Mouse (Mus musculus): Measurements from ENCODE around the gene Olfr90. TPM values are rescaled to one million over a fixed set of nuclear protein-coding genes. Genes with fewer than 3 reads are reported as not detected.

Gene Olfr90
- polyA plus RNA-seq, 1 experiment from 2014 or later = not detected

DNA sequence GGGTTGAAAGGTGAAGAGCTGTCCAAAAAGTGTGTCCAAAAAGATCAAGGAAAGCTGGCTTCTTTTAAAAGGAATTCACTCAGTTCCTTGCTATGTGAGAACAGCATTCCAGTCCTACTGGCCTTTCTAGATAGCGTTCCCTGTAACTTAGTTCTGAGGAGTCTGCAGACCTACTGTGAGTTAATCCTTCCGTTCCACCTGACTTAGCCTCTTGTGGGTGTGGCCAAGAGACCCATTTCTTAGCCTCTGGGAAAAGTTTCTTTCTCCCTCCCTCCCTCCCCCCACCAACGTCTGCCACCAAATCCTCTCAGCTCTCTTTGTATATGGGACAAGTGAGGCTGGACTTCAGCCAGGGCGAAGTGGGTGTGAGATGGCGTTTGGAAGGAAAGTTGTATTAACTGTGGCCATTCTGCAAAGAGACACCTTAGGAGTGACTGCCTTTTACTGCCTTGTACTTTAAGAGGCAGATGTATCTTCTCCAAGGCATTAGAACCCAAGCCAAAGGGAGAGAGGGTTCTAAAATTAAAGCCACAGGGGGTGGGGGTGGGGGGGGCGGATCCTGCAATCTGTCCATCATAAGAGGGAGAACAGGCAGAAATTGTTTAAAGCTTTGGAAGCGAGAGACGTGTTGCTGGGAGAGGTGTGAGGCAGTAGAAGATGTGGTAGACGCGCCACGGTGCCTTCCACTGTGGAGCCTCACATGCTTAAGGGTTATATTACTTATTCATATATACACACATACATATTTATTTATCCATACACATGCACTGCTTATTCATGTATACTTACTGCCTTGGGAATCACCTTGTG lies 24.4 kb downstream of the Olfr90 start:
- Histone ChIP-seq H3K27ac (ENCODE audit: low read length) (no peak overlapping the region), H3K4me3 (ENCODE audit: low read depth, low read length) (no peak overlapping the region), H3K4me2 (replicated peaks; ENCODE audit: low read depth, low read length) (no peak overlapping the region), H3K9ac (replicated peaks; ENCODE audit: low read depth) (no peak overlapping the region), H3K9me3 (ENCODE audit: low read length) (no peaks in the 10 kb centered on the region), H3K36me3 (ENCODE audit: insufficient read depth, low read length) (peaks cover 26% of the 10 kb centered on the region; the same call in 1 of the 2 replicates), H3K4me1 (ENCODE audit: insufficient read depth, low read depth, low read length) (no peaks in the 10 kb centered on the region), H3K27me3 (replicated peaks; ENCODE audit: insufficient read depth, low read length) (no peaks in the 10 kb centered on the region)
- 68% methylated on average over 11 of the region's 11 CpGs for WGBS
- ATAC-seq (no peak), DNase-seq (ENCODE audit: low spot score) (no peak)
- no peak for TF ChIP-seq EP300 (IDR thresholded peaks at IDR 0.05)
- TF ChIP-seq CTCF (IDR thresholded peaks at IDR 0.05) = no peak

DNA sequence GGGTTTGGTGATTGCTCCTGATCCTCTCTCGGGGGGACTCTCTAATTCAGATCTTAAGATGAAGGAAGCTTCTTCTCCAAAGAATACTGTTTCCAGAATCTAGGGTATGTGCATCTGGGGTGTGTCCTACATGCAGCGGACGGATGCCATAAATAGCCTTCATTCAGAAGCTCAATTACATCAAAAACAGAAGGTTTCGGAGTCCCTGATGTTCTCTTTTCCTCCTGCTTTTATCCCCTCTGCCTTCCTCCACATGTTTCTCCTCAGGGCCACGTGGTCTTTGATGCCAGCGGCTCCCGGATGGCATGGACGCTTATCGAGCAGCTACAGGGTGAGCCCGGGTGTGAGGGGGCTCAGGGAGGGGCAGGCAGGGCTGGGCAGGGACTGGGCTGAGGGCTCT lies 25.2 kb downstream of the Olfr90 start:
- TF ChIP-seq CTCF (IDR thresholded peaks at IDR 0.05) (no peak), EP300 (IDR thresholded peaks at IDR 0.05) (no peak)
- WGBS = 79% methylated on average over 10 of the region's 10 CpGs
- no peaks in the 10 kb centered on the region for H3K27me3 ChIP-seq (replicated peaks; ENCODE audit: insufficient read depth, low read length)
- ATAC-seq = no peak
- no peak for DNase-seq (ENCODE audit: low spot score)
- no peak overlapping the region for H3K9ac ChIP-seq (replicated peaks; ENCODE audit: low read depth)
- H3K4me3 ChIP-seq (ENCODE audit: low read depth, low read length) = no peak overlapping the region
- H3K4me1 ChIP-seq (ENCODE audit: insufficient read depth, low read depth, low read length) = no peaks in the 10 kb centered on the region
- no peak overlapping the region for H3K4me2 ChIP-seq (replicated peaks; ENCODE audit: low read depth, low read length)
- no peaks in the 10 kb centered on the region for H3K9me3 ChIP-seq (ENCODE audit: low read length)
- no peak overlapping the region for H3K27ac ChIP-seq (ENCODE audit: low read length)
- peaks cover 22% of the 10 kb centered on the region; the same call in 1 of the 2 replicates for H3K36me3 ChIP-seq (ENCODE audit: insufficient read depth, low read length)

DNA sequence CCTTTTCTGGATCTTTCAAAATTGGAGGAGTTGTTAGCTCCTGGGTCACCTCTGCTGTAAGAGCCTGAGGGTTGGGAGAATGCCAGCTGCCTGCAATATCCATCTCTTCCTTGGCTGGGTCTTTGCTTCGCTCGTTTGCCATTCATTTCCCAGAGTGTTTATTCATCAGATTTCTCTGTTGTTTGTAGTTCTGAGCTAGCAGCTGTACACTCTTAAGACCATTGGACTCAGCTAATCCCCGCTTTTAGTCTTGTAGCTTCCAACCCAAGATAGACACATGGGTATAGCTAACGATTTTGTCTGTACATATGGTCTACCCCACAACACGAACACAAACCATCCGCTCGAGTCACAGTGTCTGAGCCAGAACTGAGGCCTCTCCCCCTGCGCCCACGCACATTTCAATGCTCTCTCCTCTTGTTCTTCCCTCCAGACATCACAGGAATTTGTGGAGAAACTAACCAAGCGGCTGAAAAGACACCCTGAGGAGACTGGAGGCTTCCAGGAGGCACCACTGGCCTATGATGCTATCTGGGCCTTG lies 26.1 kb downstream of the Olfr90 start:
- H3K4me2 ChIP-seq (replicated peaks; ENCODE audit: low read depth, low read length) = no peak overlapping the region
- TF ChIP-seq EP300 (IDR thresholded peaks at IDR 0.05) = no peak
- no peak for TF ChIP-seq CTCF (IDR thresholded peaks at IDR 0.05)
- no peaks in the 10 kb centered on the region for H3K4me1 ChIP-seq (ENCODE audit: insufficient read depth, low read depth, low read length)
- H3K36me3 ChIP-seq (ENCODE audit: insufficient read depth, low read length) = peaks cover 26% of the 10 kb centered on the region; the same call in 1 of the 2 replicates
- no peak overlapping the region for H3K9ac ChIP-seq (replicated peaks; ENCODE audit: low read depth)
- DNase-seq (ENCODE audit: low spot score) (no peak), ATAC-seq (no peak)
- no peaks in the 10 kb centered on the region for H3K9me3 ChIP-seq (ENCODE audit: low read length)
- WGBS = 90% methylated on average over 10 of the region's 10 CpGs
- no peak overlapping the region for H3K4me3 ChIP-seq (ENCODE audit: low read depth, low read length)
- no peaks in the 10 kb centered on the region for H3K27me3 ChIP-seq (replicated peaks; ENCODE audit: insufficient read depth, low read length)
- no peak overlapping the region for H3K27ac ChIP-seq (ENCODE audit: low read length)

DNA sequence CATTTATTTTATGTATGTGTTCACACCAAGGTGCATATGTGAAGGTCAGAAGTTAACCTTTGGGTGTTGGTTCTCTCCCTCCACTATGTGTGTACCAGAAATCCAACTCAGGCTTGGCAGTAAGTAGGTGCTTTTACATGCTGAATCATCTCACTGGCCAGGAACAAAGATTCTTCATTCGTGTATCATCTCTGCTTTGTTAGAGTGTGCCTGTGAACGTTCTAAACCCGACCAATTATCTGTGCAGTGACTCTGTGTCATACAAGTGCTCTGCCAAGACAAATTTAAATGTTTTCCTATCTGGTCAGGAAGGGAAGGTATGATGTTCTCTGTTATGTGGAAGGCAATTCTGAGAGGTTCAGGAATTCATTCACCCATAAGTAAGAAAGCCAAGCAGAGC lies 26.9 kb downstream of the Olfr90 start:
- WGBS = 86% methylated on average over 3 of the region's 3 CpGs
- DNase-seq (ENCODE audit: low spot score) (no peak), ATAC-seq (no peak)
- Histone ChIP-seq H3K4me1 (ENCODE audit: insufficient read depth, low read depth, low read length) (no peaks in the 10 kb centered on the region), H3K4me3 (ENCODE audit: low read depth, low read length) (no peak overlapping the region), H3K36me3 (ENCODE audit: insufficient read depth, low read length) (peaks cover 33% of the 10 kb centered on the region; the same call in 1 of the 2 replicates), H3K9me3 (ENCODE audit: low read length) (no peaks in the 10 kb centered on the region), H3K27me3 (replicated peaks; ENCODE audit: insufficient read depth, low read length) (no peaks in the 10 kb centered on the region), H3K27ac (ENCODE audit: low read length) (no peak overlapping the region), H3K4me2 (replicated peaks; ENCODE audit: low read depth, low read length) (no peak overlapping the region), H3K9ac (replicated peaks; ENCODE audit: low read depth) (no peak overlapping the region)
- TF ChIP-seq EP300 (IDR thresholded peaks at IDR 0.05) (no peak), CTCF (IDR thresholded peaks at IDR 0.05) (no peak)

DNA sequence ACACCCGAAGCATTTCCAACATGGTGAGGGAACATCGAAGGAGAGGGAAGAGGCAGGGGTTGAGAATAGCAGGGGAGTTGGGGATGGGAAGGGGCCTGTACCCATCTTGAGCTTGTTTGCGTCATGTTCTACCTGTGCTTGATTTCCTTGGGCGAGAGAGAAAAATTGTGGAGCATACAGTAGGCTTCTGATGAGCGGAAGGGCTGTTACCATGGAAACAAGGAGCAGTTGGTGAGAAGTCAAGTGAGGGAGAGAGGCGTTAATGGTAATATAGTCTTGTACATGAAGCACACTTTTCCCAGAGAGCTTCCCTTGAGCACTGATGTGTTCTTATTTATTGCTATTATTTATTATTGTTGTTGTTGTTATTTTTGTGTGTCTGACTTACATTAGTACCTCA lies 31.3 kb downstream of the Olfr90 start:
- Histone ChIP-seq H3K4me3 (ENCODE audit: low read depth, low read length) (no peak overlapping the region), H3K36me3 (ENCODE audit: insufficient read depth, low read length) (peaks cover 34% of the 10 kb centered on the region; the same call in 1 of the 2 replicates), H3K9me3 (ENCODE audit: low read length) (no peaks in the 10 kb centered on the region), H3K9ac (replicated peaks; ENCODE audit: low read depth) (no peak overlapping the region), H3K27ac (ENCODE audit: low read length) (no peak overlapping the region), H3K27me3 (replicated peaks; ENCODE audit: insufficient read depth, low read length) (no peaks in the 10 kb centered on the region), H3K4me2 (replicated peaks; ENCODE audit: low read depth, low read length) (no peak overlapping the region), H3K4me1 (ENCODE audit: insufficient read depth, low read depth, low read length) (no peaks in the 10 kb centered on the region)
- ATAC-seq (no peak), DNase-seq (ENCODE audit: low spot score) (no peak)
- WGBS = 71% methylated on average over 6 of the region's 6 CpGs
- TF ChIP-seq EP300 (IDR thresholded peaks at IDR 0.05) (no peak), CTCF (IDR thresholded peaks at IDR 0.05) (no peak)

DNA sequence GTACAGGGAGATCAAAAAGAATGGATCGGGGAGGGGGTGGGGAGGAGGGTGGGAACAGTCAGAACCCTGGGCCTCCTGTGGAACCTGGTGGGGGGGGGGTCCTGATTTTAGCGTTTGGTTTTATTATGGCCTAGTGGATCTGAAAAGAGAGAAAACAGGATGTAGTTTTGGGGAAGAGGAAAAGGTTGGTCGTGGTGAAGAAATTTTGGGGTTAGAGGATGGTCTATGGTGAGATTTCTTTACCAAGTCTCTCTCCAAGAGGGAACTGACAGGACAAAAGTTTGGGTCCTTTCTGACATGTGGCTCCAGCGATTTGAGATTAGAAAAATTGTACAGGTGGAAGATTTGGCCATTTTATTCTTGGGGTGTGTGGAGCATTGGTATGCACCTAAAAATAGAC lies 36.6 kb downstream of the Olfr90 start:
- Histone ChIP-seq H3K36me3 (ENCODE audit: insufficient read depth, low read length) (peaks cover 22% of the 10 kb centered on the region; the same call in 1 of the 2 replicates), H3K27me3 (replicated peaks; ENCODE audit: insufficient read depth, low read length) (no peaks in the 10 kb centered on the region), H3K4me3 (ENCODE audit: low read depth, low read length) (no peak overlapping the region), H3K4me1 (ENCODE audit: insufficient read depth, low read depth, low read length) (peaks cover 8% of the 10 kb centered on the region), H3K9me3 (ENCODE audit: low read length) (no peaks in the 10 kb centered on the region), H3K27ac (ENCODE audit: low read length) (no peak overlapping the region), H3K9ac (replicated peaks; ENCODE audit: low read depth) (no peak overlapping the region), H3K4me2 (replicated peaks; ENCODE audit: low read depth, low read length) (no peak overlapping the region)
- ATAC-seq = no peak
- TF ChIP-seq CTCF (IDR thresholded peaks at IDR 0.05) (no peak), EP300 (IDR thresholded peaks at IDR 0.05) (no peak)
- 62% methylated on average over 4 of the region's 4 CpGs for WGBS
- DNase-seq (ENCODE audit: low spot score) = no peak

Data from lung, postnatal 0 days (tissue).